Mouse (Mus musculus) embryonic facial prominence, embryonic 11.5 days (tissue): ENCODE measurements around the gene Mettl8. TPM values are rescaled to one million over a fixed set of nuclear protein-coding genes. Genes with fewer than 3 reads are reported as not detected.

Experiments used
- ATAC-seq: fragments of 200-750 bp; cut with Nextera tagmentation; replicated peaks from 2 replicates; pipeline ENCODE4 v1.8.0; 2017; ENCODE audit warnings: low read depth; ENCODE audit not compliant: insufficient number of reproducible peaks, low FRiP score, low TSS enrichment
- DNase-seq: peaks from one replicate; pipeline ENCODE4 v3.0.0-alpha.2; 2015; ENCODE audit warnings: low spot score
- H3K27ac ChIP-seq: fragments of 300-500 bp; sonication (generic); replicated peaks from 2 replicates; pipeline ENCODE4 v1.5.1; 2014; ENCODE audit warnings: mild to moderate bottlenecking, low read depth, low read length, control low read depth
- H3K27me3 ChIP-seq: fragments of 300-500 bp; sonication (generic); 2 replicates; pipeline ENCODE4 v1.6.1; 2014; ENCODE audit warnings: mild to moderate bottlenecking, low read length, moderate library complexity, mixed read lengths; ENCODE audit not compliant: control insufficient read depth, insufficient read depth
- H3K36me3 ChIP-seq: fragments of 300-500 bp; sonication (generic); replicated peaks from 2 replicates; pipeline ENCODE4 v1.6.1; 2014; ENCODE audit warnings: low read depth, mild to moderate bottlenecking, low read length, moderate library complexity, mixed read lengths; ENCODE audit not compliant: control insufficient read depth, insufficient read depth
- H3K4me1 ChIP-seq: fragments of 300-500 bp; sonication (generic); 2 replicates; pipeline ENCODE4 v1.6.1; 2014; ENCODE audit warnings: low read length, mixed read lengths; ENCODE audit not compliant: control insufficient read depth, insufficient read depth
- H3K4me2 ChIP-seq: fragments of 300-500 bp; sonication (generic); 2 replicates; pipeline ENCODE4 v1.6.1; 2014; ENCODE audit warnings: low read depth, mild to moderate bottlenecking, control low read depth, low read length, moderate library complexity
- H3K4me3 ChIP-seq: fragments of 300-500 bp; sonication (generic); 2 replicates; pipeline ENCODE4 v1.5.1; 2014; ENCODE audit warnings: low read depth, low read length, control low read depth
- H3K9ac ChIP-seq: fragments of 300-500 bp; sonication (generic); replicated peaks from 2 replicates; pipeline ENCODE4 v1.6.1; 2014; ENCODE audit warnings: mild to moderate bottlenecking, control low read depth, low read length
- H3K9me3 ChIP-seq: fragments of 300-500 bp; sonication (generic); replicated peaks from 2 replicates; pipeline ENCODE4 v1.6.1; 2016; ENCODE audit warnings: mild to moderate bottlenecking, low read length, inconsistent platforms, mixed read lengths; ENCODE audit not compliant: control insufficient read depth
- WGBS: fragments of 180-500 bp; shearing (Covaris S2); extraction: QIAGEN DNeasy Blood & Tissue Kit; methylation state at CpG from one replicate; pipeline ENCODE4 v1.1.7; 2014; 5-methylcytosine and 5-hydroxymethylcytosine counted together
- polyA plus RNA-seq: library from polyadenylated mRNA; unstranded; fragments of >200 nt; fragmentation: Nextera tagmentation; extraction: Ambion mirVana; gene quantifications from 2 replicates; pipeline ENCODE4 v1.2.1, GENCODE M21; 2014

Mettl8 gene
- polyA plus RNA-seq, 1 experiment from 2014 or later: 21.9 TPM

DNA sequence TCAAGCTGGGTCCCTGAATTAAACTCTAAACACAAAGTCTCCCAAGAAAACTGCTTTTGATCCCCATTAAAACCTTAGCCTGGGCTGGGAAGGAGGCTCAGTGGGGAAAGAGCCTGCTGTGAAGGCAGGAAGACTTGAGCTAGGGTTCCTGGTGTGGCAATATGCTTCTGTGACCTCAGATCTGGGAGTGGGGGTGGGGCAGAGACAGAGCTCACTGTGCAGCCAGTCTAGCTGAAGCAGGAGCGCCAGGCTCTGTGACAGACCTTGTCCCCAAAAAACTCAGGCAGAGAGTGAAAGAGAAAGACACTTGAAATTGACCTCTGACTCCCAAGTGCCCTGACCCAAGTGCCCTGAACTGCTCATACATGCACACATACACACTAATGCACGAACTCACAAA, 62.7 kb downstream of the Mettl8 start:
- no peaks in the 10 kb centered on the region for H3K9me3 ChIP-seq
- no peak for DNase-seq
- WGBS: 65% methylated on average over 2 of the region's 2 CpGs
- H3K27me3 ChIP-seq: no peaks in the 10 kb centered on the region
- no peak for ATAC-seq
- no peak overlapping the region for H3K9ac ChIP-seq
- H3K4me2 ChIP-seq: no peak overlapping the region
- H3K27ac ChIP-seq: no peak overlapping the region
- H3K36me3 ChIP-seq: no peaks in the 10 kb centered on the region
- H3K4me1 ChIP-seq: no peaks in the 10 kb centered on the region
- H3K4me3 ChIP-seq: no peak overlapping the region

DNA sequence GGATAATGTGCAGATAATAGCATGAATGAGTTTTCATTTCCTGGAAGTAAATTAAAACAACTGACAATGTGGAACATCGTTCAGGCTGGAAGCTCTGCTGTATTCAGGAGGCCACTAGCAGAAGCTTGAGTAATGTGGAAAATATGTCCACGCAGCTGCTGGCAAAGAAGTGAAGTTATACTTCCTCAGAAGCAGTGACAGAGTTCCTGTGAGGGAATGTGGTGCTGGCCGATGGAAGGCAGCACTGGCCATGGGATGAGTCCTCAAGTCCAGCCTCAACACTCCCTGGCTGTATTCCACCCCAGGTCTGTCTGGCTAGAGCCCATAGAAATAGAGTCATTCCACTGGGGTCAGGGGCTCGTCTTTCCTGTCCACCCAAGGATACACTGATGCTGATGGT, 65.2 kb downstream of the Mettl8 start:
- no peaks in the 10 kb centered on the region for H3K36me3 ChIP-seq
- no peaks in the 10 kb centered on the region for H3K4me1 ChIP-seq
- no peak overlapping the region for H3K9ac ChIP-seq
- H3K4me2 ChIP-seq: no peak overlapping the region
- H3K27me3 ChIP-seq: no peaks in the 10 kb centered on the region
- DNase-seq: no peak
- 77% methylated on average over 4 of the region's 4 CpGs for WGBS
- H3K27ac ChIP-seq: no peak overlapping the region
- ATAC-seq: no peak
- H3K9me3 ChIP-seq: no peaks in the 10 kb centered on the region
- no peak overlapping the region for H3K4me3 ChIP-seq

DNA sequence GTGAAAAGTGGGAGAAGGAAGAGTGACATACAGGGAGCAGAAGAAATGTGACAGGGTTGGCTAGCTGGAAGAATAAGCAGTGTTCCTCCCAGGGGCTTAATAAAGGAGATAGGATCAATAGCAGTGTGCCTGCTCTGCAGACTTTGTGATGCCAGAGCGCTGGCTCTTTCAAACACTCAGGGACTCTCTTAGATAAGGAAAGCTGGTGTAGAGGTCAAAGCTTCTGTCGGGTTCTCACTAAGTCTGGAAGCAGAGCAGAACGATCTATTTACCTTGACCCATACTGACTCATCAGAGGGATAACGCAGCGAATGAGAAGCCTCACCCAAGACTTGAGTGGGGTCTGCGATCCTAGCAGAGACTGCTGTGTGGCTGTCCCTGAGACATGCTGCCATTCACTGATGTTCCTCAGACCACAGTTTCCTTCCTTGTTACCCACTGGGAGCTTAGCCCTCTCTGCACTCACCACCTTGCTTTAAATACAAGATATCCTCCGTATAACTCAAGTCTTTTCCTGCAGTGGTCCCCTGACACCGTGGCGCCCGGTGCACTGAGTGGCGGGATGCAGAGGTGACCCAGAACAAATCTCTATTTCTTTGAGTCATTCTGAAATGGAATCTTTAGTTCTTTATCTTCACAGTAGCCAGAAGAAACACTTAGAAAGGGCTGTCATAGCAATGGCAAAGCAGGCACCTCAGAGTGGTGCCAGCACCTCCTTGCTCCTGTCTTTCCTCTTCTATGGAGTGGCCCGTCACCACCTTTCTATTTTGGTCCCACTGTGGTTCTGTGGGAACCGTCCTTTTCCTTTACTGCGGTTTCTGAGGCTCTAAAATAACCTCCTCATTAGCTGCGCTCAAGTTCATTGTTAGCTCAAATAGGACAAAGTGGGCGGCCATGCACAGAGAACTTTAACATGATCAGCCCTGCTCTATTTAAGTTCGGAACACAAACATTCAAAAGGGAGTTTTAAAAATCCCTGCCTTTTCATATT, 65.9 kb downstream of the Mettl8 start:
- Histone ChIP-seq H3K27ac (no peak overlapping the region), H3K4me3 (no peak overlapping the region), H3K4me1 (no peaks in the 10 kb centered on the region), H3K9ac (no peak overlapping the region), H3K27me3 (no peaks in the 10 kb centered on the region), H3K36me3 (no peaks in the 10 kb centered on the region), H3K9me3 (no peaks in the 10 kb centered on the region), H3K4me2 (no peak overlapping the region)
- DNase-seq (no peak), ATAC-seq (no peak)
- WGBS: 83% methylated on average over 17 of the region's 17 CpGs

DNA sequence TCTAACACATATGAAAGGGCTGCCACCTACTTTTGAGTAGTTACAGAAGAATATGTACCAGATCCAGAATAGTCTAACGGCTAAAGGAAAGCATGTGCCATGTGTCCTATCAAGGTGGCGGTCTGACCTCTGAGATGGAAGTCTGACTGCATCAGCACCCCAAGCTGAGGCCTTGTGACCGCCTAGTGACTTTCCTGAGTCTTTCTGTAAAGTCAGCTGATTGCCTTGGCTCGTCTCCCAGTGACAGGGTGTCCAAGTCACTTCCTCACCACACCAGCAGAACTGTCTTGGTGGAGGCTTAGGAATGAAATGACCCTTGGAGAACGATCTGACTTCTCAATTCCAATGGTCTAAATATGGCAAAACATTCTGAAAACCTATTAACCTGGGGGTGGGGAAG, 77.1 kb downstream of the Mettl8 start:
- WGBS: 85% methylated on average over 5 of the region's 5 CpGs
- no peaks in the 10 kb centered on the region for H3K4me1 ChIP-seq
- ATAC-seq (no peak), DNase-seq (no peak)
- H3K27ac ChIP-seq: no peak overlapping the region
- no peak overlapping the region for H3K9ac ChIP-seq
- H3K4me3 ChIP-seq: no peak overlapping the region
- no peaks in the 10 kb centered on the region for H3K9me3 ChIP-seq
- H3K27me3 ChIP-seq: no peaks in the 10 kb centered on the region
- no peak overlapping the region for H3K4me2 ChIP-seq
- H3K36me3 ChIP-seq: no peaks in the 10 kb centered on the region

DNA sequence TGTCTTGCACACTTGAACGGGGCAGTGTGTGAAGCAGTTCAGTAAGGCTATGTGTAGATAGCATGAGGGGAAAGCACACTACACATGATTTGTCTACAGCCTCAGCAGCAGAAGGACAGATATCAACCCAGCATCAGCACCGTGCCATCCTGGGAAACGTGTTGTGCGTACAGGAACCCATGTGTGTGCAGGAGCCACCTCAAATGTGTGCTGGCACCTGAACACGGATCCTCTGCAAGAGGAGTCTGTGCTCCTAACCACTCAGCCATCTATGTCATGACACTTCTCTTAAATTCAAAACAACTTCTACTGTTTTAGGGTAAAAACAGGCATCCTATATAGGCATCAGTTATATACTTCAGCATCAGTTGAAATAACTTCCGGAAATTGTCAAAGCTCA, 80.6 kb downstream of the Mettl8 start:
- Histone ChIP-seq H3K4me1 (no peaks in the 10 kb centered on the region), H3K4me3 (no peak overlapping the region), H3K27ac (no peak overlapping the region), H3K4me2 (no peak overlapping the region), H3K9ac (no peak overlapping the region), H3K9me3 (no peaks in the 10 kb centered on the region), H3K27me3 (no peaks in the 10 kb centered on the region), H3K36me3 (no peaks in the 10 kb centered on the region)
- 91% methylated on average over 6 of the region's 6 CpGs for WGBS
- DNase-seq (no peak), ATAC-seq (no peak)

DNA sequence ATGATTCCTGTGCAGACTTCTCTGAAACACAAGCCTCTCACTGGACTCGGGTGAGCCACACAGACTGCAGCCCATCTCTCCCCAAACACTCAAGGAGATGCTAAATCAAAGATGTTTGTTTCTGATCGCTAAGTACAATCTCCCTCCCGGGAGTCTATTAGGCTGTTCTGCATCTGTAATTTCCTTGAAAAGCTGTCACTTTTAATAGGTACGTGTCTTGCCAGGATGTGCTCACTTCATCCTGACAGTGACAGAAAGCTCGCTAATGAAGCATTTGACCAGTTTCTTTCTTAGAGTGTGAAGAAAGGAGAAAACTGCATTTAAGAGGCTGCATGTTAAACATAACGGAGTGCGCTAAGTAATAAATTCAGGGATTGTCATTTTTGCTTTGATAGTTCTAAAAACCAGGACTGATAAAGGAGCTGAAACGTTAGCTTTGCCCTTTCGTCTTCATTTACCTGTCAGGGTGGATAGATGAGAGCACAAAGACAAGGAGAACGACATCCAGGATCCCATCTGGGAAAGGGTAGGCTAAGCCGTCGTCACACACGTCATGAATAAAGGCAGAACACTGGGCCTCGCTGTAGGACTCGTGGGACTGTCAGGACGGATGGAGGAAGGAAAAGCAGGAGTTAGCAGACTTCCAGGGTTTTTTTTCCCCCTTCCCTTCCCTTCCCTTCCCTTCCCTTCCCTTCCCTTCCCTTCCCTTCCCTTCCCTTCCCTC, 82.4 kb downstream of the Mettl8 start:
- DNase-seq (no peak), ATAC-seq (no peak)
- H3K27me3 ChIP-seq: no peaks in the 10 kb centered on the region
- no peak overlapping the region for H3K4me2 ChIP-seq
- no peak overlapping the region for H3K27ac ChIP-seq
- WGBS: 69% methylated on average over 16 of the region's 16 CpGs
- no peak overlapping the region for H3K4me3 ChIP-seq
- H3K9ac ChIP-seq: no peak overlapping the region
- H3K4me1 ChIP-seq: no peaks in the 10 kb centered on the region
- H3K36me3 ChIP-seq: no peaks in the 10 kb centered on the region
- no peaks in the 10 kb centered on the region for H3K9me3 ChIP-seq

DNA sequence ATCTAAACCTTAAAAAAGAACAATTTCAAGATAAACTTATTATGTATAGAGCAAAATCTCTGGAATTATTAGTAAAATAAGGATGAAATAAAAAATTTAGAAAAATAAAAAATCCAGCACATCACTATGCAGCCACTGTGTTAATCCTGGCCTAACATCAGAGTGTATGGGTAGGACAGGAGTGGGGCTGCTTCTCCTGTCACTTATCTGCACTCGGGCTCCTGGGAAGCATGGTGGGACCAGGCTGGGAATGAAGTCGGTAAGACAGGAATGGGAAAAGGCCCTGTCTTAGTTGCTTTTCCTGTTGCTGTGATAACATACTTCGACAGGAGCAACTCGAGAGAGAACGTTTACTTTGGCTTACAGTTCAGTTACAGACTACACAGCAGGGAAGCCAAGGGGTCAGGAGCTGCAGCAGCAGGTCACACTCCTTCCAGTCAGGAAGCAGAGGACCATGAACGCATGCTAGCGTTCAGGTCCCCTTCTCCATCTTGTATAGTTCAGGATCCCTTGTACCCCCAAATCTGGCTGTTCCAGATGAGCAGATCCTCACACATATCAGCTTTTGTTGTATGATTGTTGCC, 85.1 kb downstream of the Mettl8 start:
- no peaks in the 10 kb centered on the region for H3K36me3 ChIP-seq
- no peak for ATAC-seq
- no peak overlapping the region for H3K27ac ChIP-seq
- H3K4me1 ChIP-seq: no peaks in the 10 kb centered on the region
- no peaks in the 10 kb centered on the region for H3K27me3 ChIP-seq
- H3K4me3 ChIP-seq: no peak overlapping the region
- H3K9ac ChIP-seq: no peak overlapping the region
- no peak for DNase-seq
- H3K9me3 ChIP-seq: no peaks in the 10 kb centered on the region
- H3K4me2 ChIP-seq: no peak overlapping the region
- 37% methylated on average over 7 of the region's 7 CpGs for WGBS

DNA sequence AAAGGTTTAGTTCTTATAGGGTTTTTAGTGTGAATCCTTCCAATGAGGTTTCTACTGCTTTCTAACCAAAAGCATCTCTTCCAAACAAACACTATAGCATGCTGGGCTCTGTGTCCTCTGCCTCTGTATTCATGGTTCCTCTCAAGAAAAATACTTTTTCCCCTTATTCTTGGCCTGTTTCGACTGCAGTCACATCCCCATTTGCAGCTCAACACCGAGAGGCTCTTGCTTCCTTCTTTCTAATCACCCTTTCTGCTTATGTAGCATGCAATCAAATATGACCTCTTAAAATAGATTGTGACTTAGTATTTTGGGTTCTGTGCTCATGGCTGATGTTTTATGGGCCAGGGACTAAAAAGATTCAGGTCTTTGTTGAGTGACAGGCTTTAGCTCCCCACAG, 87.1 kb downstream of the Mettl8 start:
- no peaks in the 10 kb centered on the region for H3K4me1 ChIP-seq
- H3K4me2 ChIP-seq: no peak overlapping the region
- H3K36me3 ChIP-seq: no peaks in the 10 kb centered on the region; the same call in 1 of the 2 replicates
- no peaks in the 10 kb centered on the region for H3K27me3 ChIP-seq
- DNase-seq (no peak), ATAC-seq (no peak)
- 85% methylated on average over 2 of the region's 2 CpGs for WGBS
- no peak overlapping the region for H3K27ac ChIP-seq
- H3K9ac ChIP-seq: no peak overlapping the region
- H3K4me3 ChIP-seq: no peak overlapping the region
- H3K9me3 ChIP-seq: no peaks in the 10 kb centered on the region
